Mouse (Mus musculus): ENCODE data around the gene Rapgef4.

- TF ChIP-seq POLR2A (IDR thresholded peaks at IDR 0.05; ENCODE audit: insufficient read depth, low read depth, low read length) (no peak), CTCF (IDR thresholded peaks at IDR 0.05) (no peak)
Measured at GRCm38 (mm10) chr2:72281971-72282370, 300.9 kb downstream of the Rapgef4 start.

Measured in heart, adult 2 months (tissue).